Mouse (Mus musculus) cerebellum, adult 2 months (tissue): ENCODE results near the gene Erbin. TPM values are rescaled to one million over a fixed set of nuclear protein-coding genes. Genes with fewer than 3 reads are reported as not detected.
A peak's percentile ranks its signal among the peaks of the same experiment; 100 is the strongest.

Source experiments
- DNase-seq, 2 experiments: peaks; one replicate each; pipeline ENCODE4 v3.0.0; 2021
- H3K27ac ChIP-seq: fragments of 200-500 bp; 2 replicates; pipeline ENCODE4 v1.5.1; 2012; ENCODE audit warnings: low read length, control low read depth, inconsistent platforms; ENCODE audit not compliant: insufficient read depth
- H3K27me3 ChIP-seq: fragments of 200-500 bp; 2 replicates; pipeline ENCODE4 v1.6.1; 2012; ENCODE audit warnings: inconsistent platforms, mild to moderate bottlenecking, low read length, moderate library complexity; ENCODE audit not compliant: control insufficient read depth, insufficient read depth
- H3K4me1 ChIP-seq: fragments of 200-500 bp; 2 replicates; pipeline ENCODE4 v1.6.1; 2011; ENCODE audit warnings: low read length; ENCODE audit not compliant: control insufficient read depth, insufficient read depth
- H3K4me3 ChIP-seq: fragments of 200-500 bp; replicated peaks from 2 replicates; pipeline ENCODE3; 2011; ENCODE audit warnings: mild to moderate bottlenecking, low read depth, low read length, control low read depth; ENCODE audit not compliant: insufficient read depth
- CTCF ChIP-seq: fragments of 200-500 bp; IDR thresholded peaks from 2 replicates; pipeline ENCODE4 v1.5.1; 2011; ENCODE audit warnings: low read depth, mild to moderate bottlenecking, control low read depth, low read length, moderate library complexity, borderline replicate concordance; ENCODE audit not compliant: insufficient read depth
- POLR2A ChIP-seq: fragments of 200-500 bp; IDR thresholded peaks from 2 replicates; pipeline ENCODE4 v1.6.1; 2011; ENCODE audit warnings: low read length, control low read depth, borderline replicate concordance; ENCODE audit not compliant: insufficient read depth
- WGBS: fragments of 180-500 bp; shearing (Covaris S2); methylation state at CpG from one replicate; pipeline ENCODE4 v1.1.7; 2018; 5-methylcytosine and 5-hydroxymethylcytosine counted together
- polyA plus RNA-seq: library from polyadenylated mRNA; depleted of rRNA; stranded (reverse); fragments of >200 nt; gene quantifications from 2 replicates; pipeline ENCODE4 v1.2.3, GENCODE M21; 2012

Erbin gene
- polyA plus RNA-seq, 1 experiment, result 28.0 TPM

- no peak for TF ChIP-seq POLR2A
- no peak for TF ChIP-seq CTCF
Measured at GRCm38 (mm10) chr13:103801021-103801420, 119.3 kb downstream of the Erbin start.

GRCm38 (mm10) chr13:103794688-103795543, 125.4 kb downstream of the Erbin start:
- no peak for TF ChIP-seq CTCF
- H3K4me1 ChIP-seq, result no peaks in the 10 kb centered on the region
- H3K27me3 ChIP-seq, result no peaks in the 10 kb centered on the region; the same call in 1 of the 2 replicates
- WGBS, result 52% methylated on average over 9 of the region's 9 CpGs
- H3K27ac ChIP-seq, result no peak overlapping the region
- no peak for DNase-seq
- no peak overlapping the region for H3K4me3 ChIP-seq

More at GRCm38 (mm10) chr13:103801021-103801420, 119.3 kb downstream of the Erbin start:
- no peaks in the 10 kb centered on the region for H3K4me1 ChIP-seq
- H3K27me3 ChIP-seq, result no peaks in the 10 kb centered on the region; the same call in 1 of the 2 replicates
- H3K27ac ChIP-seq, result no peak overlapping the region
- H3K4me3 ChIP-seq, result no peak overlapping the region
- DNase-seq, result no peak
- 96% methylated on average over 1 of the region's 1 CpGs for WGBS

- TF ChIP-seq POLR2A (no peak), CTCF (peak; percentile 20; the same call in 1 of the 2 replicates)
- H3K27ac ChIP-seq, result no peak overlapping the region
- H3K27me3 ChIP-seq, result no peaks in the 10 kb centered on the region; the same call in 1 of the 2 replicates
- no peak overlapping the region for H3K4me3 ChIP-seq
- 35% methylated on average over 11 of the region's 11 CpGs for WGBS
- DNase-seq, result no peak
- H3K4me1 ChIP-seq, result no peaks in the 10 kb centered on the region
Measured at GRCm38 (mm10) chr13:103779922-103780585, 140.3 kb downstream of the Erbin start.

GRCm38 (mm10) chr13:103777126-103777525, 143.2 kb downstream of the Erbin start:
- 75% methylated on average over 8 of the region's 8 CpGs for WGBS
- DNase-seq, result no peak
- peaks cover 3% of the 10 kb centered on the region; the same call in 1 of the 2 replicates for H3K4me1 ChIP-seq
- no peaks in the 10 kb centered on the region; the same call in 1 of the 2 replicates for H3K27me3 ChIP-seq
- H3K4me3 ChIP-seq, result no peak overlapping the region
- no peak overlapping the region for H3K27ac ChIP-seq
- TF ChIP-seq POLR2A (no peak), CTCF (no peak)

GRCm38 (mm10) chr13:103774119-103774757, 146.1 kb downstream of the Erbin start, which contains the start of gene Srek1:
Srek1 (minus strand) TSS chr13:103774608.
- peak; percentile 94 to 96 for DNase-seq
- no peak for TF ChIP-seq CTCF
- TF ChIP-seq POLR2A, result peak; percentile 69; the same call in 1 of the 2 replicates
- Histone ChIP-seq H3K4me1 (peaks cover 3% of the 10 kb centered on the region), H3K4me3 (peak within 1 kb of the TSS; percentile 64), H3K27ac (peak within 1 kb of the TSS; percentile 82), H3K27me3 (no peaks in the 10 kb centered on the region)
- WGBS, result under 1% methylated on average over 81 of the region's 81 CpGs

- no peak for TF ChIP-seq POLR2A
- no peak for TF ChIP-seq CTCF
- peak overlapping the region; percentile 64 for H3K4me3 ChIP-seq
- under 1% methylated on average over 36 of the region's 36 CpGs for WGBS
- peak overlapping the region; percentile 82 for H3K27ac ChIP-seq
- H3K27me3 ChIP-seq, result no peaks in the 10 kb centered on the region
- no peak for DNase-seq
- peaks cover 3% of the 10 kb centered on the region for H3K4me1 ChIP-seq
Measured at GRCm38 (mm10) chr13:103773407-103774118, 146.8 kb downstream of the Erbin start.

GRCm38 (mm10) chr13:103772917-103773316, 147.4 kb downstream of the Erbin start:
- peak overlapping the region; percentile 64 for H3K4me3 ChIP-seq
- DNase-seq, result peak in 1 of 2 experiments; percentile 23
- peaks cover 3% of the 10 kb centered on the region for H3K4me1 ChIP-seq
- no peak overlapping the region for H3K27ac ChIP-seq
- TF ChIP-seq CTCF (no peak), POLR2A (no peak)
- 23% methylated on average over 5 of the region's 5 CpGs for WGBS
- no peaks in the 10 kb centered on the region for H3K27me3 ChIP-seq
